Mouse (Mus musculus): Measurements from ENCODE around the gene Spata31.

Spata31 gene

DNA sequence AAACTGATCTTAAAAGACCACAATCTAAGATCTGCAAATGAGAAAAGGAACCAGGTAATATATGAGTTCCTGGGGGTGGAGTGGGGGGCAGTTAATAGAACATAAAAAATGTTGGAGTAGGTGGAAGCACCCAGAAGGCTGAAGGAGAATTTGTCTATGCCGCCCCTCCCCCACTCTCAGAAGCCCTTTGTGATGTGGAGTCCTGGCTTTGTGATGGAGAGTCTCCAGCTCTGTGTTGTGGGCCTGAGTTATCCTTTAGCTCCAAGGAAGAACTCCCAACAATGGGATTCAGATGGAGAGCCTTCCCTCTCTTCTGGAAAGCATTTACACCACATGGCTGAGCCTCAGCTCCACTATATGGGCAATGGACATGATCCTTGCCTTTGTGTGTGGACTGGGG, at the start of gene Spata31:
Spata31 (plus strand) TSS at position 216 of the 400 bp plus-strand sequence.
- no peak for DNase-seq

DNA sequence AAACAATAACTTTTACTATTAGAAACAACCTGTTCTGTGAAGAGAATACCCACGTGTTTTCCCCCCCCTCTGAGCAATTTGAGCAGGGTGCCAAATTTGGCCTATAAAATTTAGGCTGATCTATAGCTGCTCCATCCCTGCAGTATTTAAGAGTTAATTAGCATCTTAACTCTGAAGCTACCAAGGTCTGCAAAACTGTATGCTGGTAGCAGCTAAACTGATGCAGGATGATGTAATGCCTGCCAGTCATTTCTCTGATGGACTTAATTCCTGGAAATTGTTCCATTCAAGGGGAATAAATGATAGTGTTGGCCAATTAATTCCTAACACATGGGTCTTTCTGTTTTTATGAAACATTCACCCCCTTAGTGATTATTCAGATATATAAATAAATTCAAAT, 14.1 kb upstream of the Spata31 start:
- DNase-seq: no peak

DNA sequence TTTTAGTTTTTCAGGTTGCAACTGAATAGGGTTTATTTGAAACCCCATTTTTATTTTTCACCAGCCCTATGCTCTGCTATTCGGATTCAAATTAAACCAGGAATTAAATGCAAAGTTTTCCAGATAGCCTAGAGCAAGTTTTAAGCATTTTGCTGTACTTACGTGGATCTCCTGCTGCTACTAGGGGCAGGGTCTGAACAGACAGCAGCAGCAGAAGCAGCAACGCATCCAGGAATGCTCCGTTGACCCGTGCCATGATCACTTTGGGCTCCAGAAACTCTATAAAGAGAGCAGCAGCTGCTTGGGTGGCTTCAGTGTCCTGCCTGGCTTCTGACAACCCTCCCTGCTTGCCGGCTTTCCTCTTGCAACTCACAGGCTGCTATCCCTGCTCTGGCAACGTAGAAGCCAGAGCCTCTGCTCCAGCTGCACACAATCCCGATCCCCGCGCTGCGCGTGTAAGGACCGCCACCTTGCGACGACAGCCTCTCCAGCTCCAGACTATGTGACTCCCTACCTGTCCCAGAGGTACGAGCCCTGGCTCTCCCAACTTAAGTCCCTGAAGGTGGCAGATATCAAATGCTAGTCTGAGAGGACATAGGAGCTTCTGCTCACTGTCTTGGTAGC, 13.5 kb upstream of the Spata31 start, which contains the start of gene Cntnap3:
Cntnap3 (minus strand) TSS at position 371 of the 624 bp plus-strand sequence.
- no peak for DNase-seq
